Mouse (Mus musculus) E14TG2a.4 (cell line): ENCODE results near the gene Gm11037.

Experiments used
- CTCF ChIP-seq: conservative IDR thresholded peaks from 2 replicates; pipeline ENCODE4 v1.5.1; 2014; ENCODE audit warnings: low read length
- NANOG ChIP-seq: IDR thresholded peaks from 2 replicates; pipeline ENCODE4 v1.6.1; 2014; ENCODE audit warnings: borderline replicate concordance, low read length, mixed read lengths

DNA sequence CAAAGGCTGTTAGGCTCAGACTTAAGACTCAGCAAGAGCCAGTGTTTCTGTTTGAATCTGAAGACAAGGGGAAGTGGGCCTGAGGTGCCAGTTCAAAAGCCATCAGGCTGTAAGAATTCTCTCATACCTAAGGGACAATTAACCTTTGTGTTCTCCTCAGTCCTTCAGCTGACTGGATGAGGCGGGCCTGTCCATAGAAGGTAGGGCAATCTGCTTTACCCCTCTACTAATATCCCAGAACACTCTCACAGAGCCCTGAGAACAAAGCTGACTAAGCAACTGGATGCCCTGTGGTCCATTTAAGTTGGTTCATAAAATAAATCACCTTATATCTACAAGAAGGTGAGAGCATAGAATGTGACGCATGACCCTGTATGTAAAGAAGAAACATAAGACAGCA lies 32.9 kb downstream of the Gm11037 start:
- TF ChIP-seq CTCF (no peak), NANOG (no peak)
